Mouse (Mus musculus): ENCODE data around the gene Mgp. TPM values are rescaled to one million over a fixed set of nuclear protein-coding genes. Genes with fewer than 3 reads are reported as not detected.
A peak's percentile ranks its signal among the peaks of the same experiment; 100 is the strongest.

Mgp gene
- polyA plus RNA-seq, 1 experiment from 2014 or later, result 168 TPM

- Histone ChIP-seq H3K9ac (ENCODE audit: low read depth, low read length) (no peak overlapping the region), H3K36me3 (ENCODE audit: control insufficient read depth, insufficient read depth, low read length) (no peaks in the 10 kb centered on the region), H3K4me2 (replicated peaks; ENCODE audit: low read depth, low read length) (no peak overlapping the region), H3K9me3 (ENCODE audit: control insufficient read depth, low read length) (no peaks in the 10 kb centered on the region), H3K4me3 (ENCODE audit: low read length) (no peak overlapping the region), H3K4me1 (ENCODE audit: control insufficient read depth, insufficient read depth, low read length) (peaks cover 3% of the 10 kb centered on the region; the same call in 1 of the 2 replicates), H3K27ac (ENCODE audit: low read depth, low read length) (no peak overlapping the region), H3K27me3 (ENCODE audit: control insufficient read depth, insufficient read depth, low read length) (no peaks in the 10 kb centered on the region)
- no peak for ATAC-seq (ENCODE audit: low FRiP score, low TSS enrichment)
- WGBS, result 92% methylated on average over 9 of the region's 9 CpGs
Observed at GRCm38 (mm10) chr6:136902527-136902926, 26.9 kb upstream of the Mgp start.

GRCm38 (mm10) chr6:136901010-136901409 is 25.4 kb upstream of the Mgp start:
- no peaks in the 10 kb centered on the region for H3K9me3 ChIP-seq (ENCODE audit: control insufficient read depth, low read length)
- no peaks in the 10 kb centered on the region for H3K27me3 ChIP-seq (ENCODE audit: control insufficient read depth, insufficient read depth, low read length)
- H3K36me3 ChIP-seq (ENCODE audit: control insufficient read depth, insufficient read depth, low read length), result no peaks in the 10 kb centered on the region
- no peak overlapping the region for H3K4me2 ChIP-seq (replicated peaks; ENCODE audit: low read depth, low read length)
- 75% methylated on average over 2 of the region's 2 CpGs for WGBS
- H3K4me3 ChIP-seq (ENCODE audit: low read length), result no peak overlapping the region
- no peak for ATAC-seq (ENCODE audit: low FRiP score, low TSS enrichment)
- no peak overlapping the region for H3K27ac ChIP-seq (ENCODE audit: low read depth, low read length)
- peaks cover 5% of the 10 kb centered on the region; the same call in 1 of the 2 replicates for H3K4me1 ChIP-seq (ENCODE audit: control insufficient read depth, insufficient read depth, low read length)
- H3K9ac ChIP-seq (ENCODE audit: low read depth, low read length), result no peak overlapping the region

GRCm38 (mm10) chr6:136900369-136901009 is 24.9 kb upstream of the Mgp start:
- Histone ChIP-seq H3K27me3 (ENCODE audit: control insufficient read depth, insufficient read depth, low read length) (no peaks in the 10 kb centered on the region), H3K9ac (ENCODE audit: low read depth, low read length) (no peak overlapping the region), H3K4me1 (ENCODE audit: control insufficient read depth, insufficient read depth, low read length) (peaks cover 5% of the 10 kb centered on the region; the same call in 1 of the 2 replicates), H3K27ac (ENCODE audit: low read depth, low read length) (no peak overlapping the region), H3K36me3 (ENCODE audit: control insufficient read depth, insufficient read depth, low read length) (no peaks in the 10 kb centered on the region), H3K4me2 (replicated peaks; ENCODE audit: low read depth, low read length) (no peak overlapping the region), H3K4me3 (ENCODE audit: low read length) (no peak overlapping the region), H3K9me3 (ENCODE audit: control insufficient read depth, low read length) (no peaks in the 10 kb centered on the region)
- 61% methylated on average over 4 of the region's 4 CpGs for WGBS
- ATAC-seq (ENCODE audit: low FRiP score, low TSS enrichment), result no peak

- H3K36me3 ChIP-seq (ENCODE audit: control insufficient read depth, insufficient read depth, low read length), result no peaks in the 10 kb centered on the region
- no peak for ATAC-seq (ENCODE audit: low FRiP score, low TSS enrichment)
- WGBS, result 70% methylated on average over 2 of the region's 2 CpGs
Observed at GRCm38 (mm10) chr6:136898954-136899353, 23.3 kb upstream of the Mgp start.

GRCm38 (mm10) chr6:136898222-136898621 is 22.6 kb upstream of the Mgp start:
- Histone ChIP-seq H3K9ac (ENCODE audit: low read depth, low read length) (no peak overlapping the region), H3K4me2 (replicated peaks; ENCODE audit: low read depth, low read length) (no peak overlapping the region), H3K4me3 (ENCODE audit: low read length) (no peak overlapping the region), H3K27ac (ENCODE audit: low read depth, low read length) (no peak overlapping the region; the same call in 1 of the 2 replicates), H3K4me1 (ENCODE audit: control insufficient read depth, insufficient read depth, low read length) (peaks cover 10% of the 10 kb centered on the region), H3K9me3 (ENCODE audit: control insufficient read depth, low read length) (no peaks in the 10 kb centered on the region), H3K36me3 (ENCODE audit: control insufficient read depth, insufficient read depth, low read length) (no peaks in the 10 kb centered on the region), H3K27me3 (ENCODE audit: control insufficient read depth, insufficient read depth, low read length) (no peaks in the 10 kb centered on the region)
- ATAC-seq (ENCODE audit: low FRiP score, low TSS enrichment), result 0 out of 2 replicates have a peak, but pooled peaks have one; percentile 54
- 21% methylated on average over 4 of the region's 4 CpGs for WGBS

More at GRCm38 (mm10) chr6:136898954-136899353, 23.3 kb upstream of the Mgp start:
- peaks cover 10% of the 10 kb centered on the region for H3K4me1 ChIP-seq (ENCODE audit: control insufficient read depth, insufficient read depth, low read length)
- H3K9ac ChIP-seq (ENCODE audit: low read depth, low read length), result no peak overlapping the region
- H3K27me3 ChIP-seq (ENCODE audit: control insufficient read depth, insufficient read depth, low read length), result no peaks in the 10 kb centered on the region
- no peak overlapping the region for H3K4me2 ChIP-seq (replicated peaks; ENCODE audit: low read depth, low read length)
- H3K4me3 ChIP-seq (ENCODE audit: low read length), result no peak overlapping the region
- H3K27ac ChIP-seq (ENCODE audit: low read depth, low read length), result no peak overlapping the region; the same call in 1 of the 2 replicates
- H3K9me3 ChIP-seq (ENCODE audit: control insufficient read depth, low read length), result no peaks in the 10 kb centered on the region

GRCm38 (mm10) chr6:136897789-136898188 is 22.2 kb upstream of the Mgp start:
- Histone ChIP-seq H3K4me1 (ENCODE audit: control insufficient read depth, insufficient read depth, low read length) (peaks cover 10% of the 10 kb centered on the region), H3K9ac (ENCODE audit: low read depth, low read length) (no peak overlapping the region), H3K27ac (ENCODE audit: low read depth, low read length) (peak overlapping the region; percentile 49; the same call in 1 of the 2 replicates), H3K27me3 (ENCODE audit: control insufficient read depth, insufficient read depth, low read length) (no peaks in the 10 kb centered on the region), H3K9me3 (ENCODE audit: control insufficient read depth, low read length) (no peaks in the 10 kb centered on the region), H3K4me2 (replicated peaks; ENCODE audit: low read depth, low read length) (no peak overlapping the region), H3K36me3 (ENCODE audit: control insufficient read depth, insufficient read depth, low read length) (no peaks in the 10 kb centered on the region), H3K4me3 (ENCODE audit: low read length) (no peak overlapping the region)
- no peak for ATAC-seq (ENCODE audit: low FRiP score, low TSS enrichment)
- 55% methylated on average over 4 of the region's 4 CpGs for WGBS

GRCm38 (mm10) chr6:136894532-136895339 is 19.1 kb upstream of the Mgp start:
- no peaks in the 10 kb centered on the region for H3K36me3 ChIP-seq (ENCODE audit: control insufficient read depth, insufficient read depth, low read length)
- peaks cover 10% of the 10 kb centered on the region for H3K4me1 ChIP-seq (ENCODE audit: control insufficient read depth, insufficient read depth, low read length)
- no peak overlapping the region for H3K4me2 ChIP-seq (replicated peaks; ENCODE audit: low read depth, low read length)
- no peak overlapping the region for H3K9ac ChIP-seq (ENCODE audit: low read depth, low read length)
- 36% methylated on average over 15 of the region's 15 CpGs for WGBS
- no peak overlapping the region for H3K4me3 ChIP-seq (ENCODE audit: low read length)
- no peaks in the 10 kb centered on the region for H3K9me3 ChIP-seq (ENCODE audit: control insufficient read depth, low read length)
- H3K27me3 ChIP-seq (ENCODE audit: control insufficient read depth, insufficient read depth, low read length), result no peaks in the 10 kb centered on the region
- peak; percentile 60 for ATAC-seq (ENCODE audit: low FRiP score, low TSS enrichment)
- peak overlapping the region; percentile 68 for H3K27ac ChIP-seq (ENCODE audit: low read depth, low read length)

- 86% methylated on average over 2 of the region's 2 CpGs for WGBS
- Histone ChIP-seq H3K4me2 (replicated peaks; ENCODE audit: low read depth, low read length) (no peak overlapping the region), H3K9me3 (ENCODE audit: control insufficient read depth, low read length) (no peaks in the 10 kb centered on the region), H3K4me3 (ENCODE audit: low read length) (no peak overlapping the region), H3K27ac (ENCODE audit: low read depth, low read length) (no peak overlapping the region), H3K36me3 (ENCODE audit: control insufficient read depth, insufficient read depth, low read length) (no peaks in the 10 kb centered on the region), H3K4me1 (ENCODE audit: control insufficient read depth, insufficient read depth, low read length) (peaks cover 5% of the 10 kb centered on the region; the same call in 1 of the 2 replicates), H3K9ac (ENCODE audit: low read depth, low read length) (no peak overlapping the region), H3K27me3 (ENCODE audit: control insufficient read depth, insufficient read depth, low read length) (no peaks in the 10 kb centered on the region)
- ATAC-seq (ENCODE audit: low FRiP score, low TSS enrichment), result no peak
Observed at GRCm38 (mm10) chr6:136892002-136892401, 16.4 kb upstream of the Mgp start.

GRCm38 (mm10) chr6:136889554-136889953 is 13.9 kb upstream of the Mgp start:
- H3K4me3 ChIP-seq (ENCODE audit: low read length), result no peak overlapping the region
- H3K4me1 ChIP-seq (ENCODE audit: control insufficient read depth, insufficient read depth, low read length), result no peaks in the 10 kb centered on the region
- no peak for ATAC-seq (ENCODE audit: low FRiP score, low TSS enrichment)
- 94% methylated on average over 6 of the region's 6 CpGs for WGBS
- H3K36me3 ChIP-seq (ENCODE audit: control insufficient read depth, insufficient read depth, low read length), result no peaks in the 10 kb centered on the region
- H3K4me2 ChIP-seq (replicated peaks; ENCODE audit: low read depth, low read length), result no peak overlapping the region
- H3K9me3 ChIP-seq (ENCODE audit: control insufficient read depth, low read length), result no peaks in the 10 kb centered on the region
- H3K27me3 ChIP-seq (ENCODE audit: control insufficient read depth, insufficient read depth, low read length), result no peaks in the 10 kb centered on the region
- no peak overlapping the region for H3K27ac ChIP-seq (ENCODE audit: low read depth, low read length)
- no peak overlapping the region for H3K9ac ChIP-seq (ENCODE audit: low read depth, low read length)

Data from kidney, embryonic 14.5 days (tissue).